Mouse (Mus musculus): ENCODE data around the gene Fam19a2.

The Fam19a2 gene

DNA sequence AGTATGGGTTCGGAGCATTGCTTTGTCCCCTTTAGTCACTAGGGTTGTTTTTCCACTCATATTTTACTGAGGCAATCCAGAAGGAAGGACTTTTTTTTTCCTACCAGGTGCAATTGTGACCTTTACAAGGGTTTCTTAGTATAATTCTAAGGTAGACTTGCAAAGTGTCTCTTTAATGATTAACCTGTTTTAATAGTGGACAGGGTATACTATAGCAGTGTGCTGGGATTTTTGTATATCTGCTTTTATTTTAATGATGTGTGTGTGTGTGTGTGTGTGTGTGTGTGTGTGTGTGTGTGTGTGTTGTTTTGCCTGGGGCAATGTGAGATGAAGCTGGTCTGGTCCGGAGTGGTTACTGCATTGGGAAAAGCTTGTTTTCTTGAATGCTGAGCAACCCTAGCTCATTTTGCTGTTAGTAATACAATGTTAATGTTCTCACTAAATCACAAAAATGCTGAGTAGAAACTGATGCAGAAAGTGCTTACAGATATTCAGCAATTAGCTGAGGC lies 458.2 kb downstream of the Fam19a2 start:
- DNase-seq (ENCODE audit: low read depth, low spot score) = no peak

DNA sequence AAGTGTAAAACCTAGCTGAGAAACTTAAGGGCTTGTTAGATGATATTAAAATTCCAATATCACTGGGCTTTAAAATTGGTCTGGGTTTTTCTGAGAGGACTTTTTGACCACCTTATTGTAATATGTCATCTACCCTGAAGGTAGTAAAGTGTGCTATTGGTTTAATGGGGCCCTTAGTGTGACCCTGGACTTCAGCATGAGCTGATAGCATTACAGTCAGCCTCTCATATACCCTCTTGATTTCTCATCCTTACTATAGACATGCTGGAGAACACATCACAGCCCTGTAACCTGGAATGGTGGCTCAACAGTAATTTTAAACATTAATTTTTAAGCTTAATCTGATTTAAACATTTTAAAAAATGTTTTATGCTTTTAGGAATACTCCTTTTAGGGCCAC lies 459.8 kb downstream of the Fam19a2 start:
- no peak for DNase-seq (ENCODE audit: low read depth, low spot score)

DNA sequence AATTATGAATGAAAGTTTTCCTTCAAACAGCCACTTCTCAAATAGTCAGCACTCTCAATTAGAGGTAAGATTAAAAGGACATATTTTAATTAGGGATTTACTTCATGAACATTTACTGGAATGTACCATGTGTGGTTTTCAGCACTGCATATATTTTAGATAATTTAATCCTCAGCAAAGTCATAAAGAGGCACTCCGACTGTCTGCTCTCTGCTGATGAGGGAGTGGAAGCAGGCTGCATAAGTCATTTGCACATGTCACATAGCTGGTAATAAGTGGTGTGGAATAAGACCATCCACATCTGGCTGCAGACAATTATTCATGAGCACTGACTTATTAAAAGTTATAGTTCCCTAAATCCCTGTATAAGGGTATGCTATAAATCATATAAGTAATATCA lies 484.5 kb downstream of the Fam19a2 start:
- DNase-seq (ENCODE audit: low read depth, low spot score) = no peak

DNA sequence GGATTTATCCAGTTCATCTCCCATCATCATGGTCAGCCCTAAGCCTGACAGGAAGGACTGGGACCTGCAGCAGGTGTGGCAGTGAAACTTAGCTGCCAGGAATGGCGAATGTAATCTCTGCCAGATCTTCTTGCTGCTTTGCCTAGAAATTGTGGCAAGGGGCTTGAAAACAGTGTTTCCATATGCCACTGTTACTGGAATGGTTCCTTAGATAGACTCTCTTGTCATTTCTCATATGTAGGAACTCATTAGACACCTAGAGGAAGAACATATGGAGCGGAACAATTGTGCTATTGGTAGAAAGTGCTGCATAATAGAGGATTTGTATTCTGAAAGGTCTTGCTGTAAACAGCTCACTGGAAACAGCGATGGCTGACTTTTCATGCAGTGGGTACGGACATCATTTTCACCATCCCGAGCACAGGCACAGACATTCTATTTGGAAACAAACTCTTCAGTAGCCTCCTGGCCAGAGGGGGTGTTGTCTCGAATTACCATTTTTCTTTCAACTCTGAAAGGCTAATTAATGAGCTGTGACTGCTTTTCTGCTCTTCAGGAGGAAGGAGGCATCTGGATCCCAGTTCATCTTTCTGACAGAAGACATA lies 488.0 kb downstream of the Fam19a2 start:
- no peak for DNase-seq (ENCODE audit: low read depth, low spot score)

DNA sequence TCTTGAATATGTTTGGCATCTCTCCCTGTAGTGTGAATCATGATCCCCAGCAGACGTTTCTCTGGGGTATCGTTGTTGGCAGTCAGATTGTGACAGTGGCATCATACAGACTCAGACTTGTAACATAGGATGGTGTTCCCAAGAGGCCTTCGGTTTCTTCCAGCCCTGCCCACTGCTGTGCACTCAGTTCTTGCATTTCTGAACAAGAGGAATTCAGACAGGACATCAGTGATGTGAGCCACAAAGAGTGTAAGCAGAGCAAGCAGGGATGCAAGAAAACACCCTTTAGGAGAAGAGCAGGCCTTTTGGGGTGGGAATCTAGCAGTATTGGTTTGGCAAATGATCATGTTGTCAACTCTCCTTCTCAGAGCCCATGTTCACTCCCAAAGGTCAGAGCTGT lies 489.0 kb downstream of the Fam19a2 start:
- DNase-seq (ENCODE audit: low read depth, low spot score) = no peak

DNA sequence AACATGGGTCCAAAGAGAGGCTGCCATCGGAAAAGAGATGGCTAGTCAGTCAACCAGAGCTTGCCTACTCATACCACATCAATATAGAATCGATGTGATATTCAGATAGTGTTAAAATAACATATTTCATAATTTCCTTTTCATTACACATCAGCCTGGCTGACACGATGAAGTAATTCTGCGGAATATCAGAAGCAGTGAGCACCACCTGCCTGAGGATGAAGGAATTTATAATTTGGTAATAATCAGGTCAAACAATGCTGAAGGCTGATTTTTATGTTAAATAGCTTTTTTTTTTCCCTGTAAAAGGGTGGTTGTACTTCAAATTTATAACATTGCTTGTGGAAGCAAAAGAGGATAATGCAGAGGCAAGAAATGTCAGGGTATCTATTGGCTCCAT lies 490.2 kb downstream of the Fam19a2 start:
- DNase-seq (ENCODE audit: low read depth, low spot score) = no peak

DNA sequence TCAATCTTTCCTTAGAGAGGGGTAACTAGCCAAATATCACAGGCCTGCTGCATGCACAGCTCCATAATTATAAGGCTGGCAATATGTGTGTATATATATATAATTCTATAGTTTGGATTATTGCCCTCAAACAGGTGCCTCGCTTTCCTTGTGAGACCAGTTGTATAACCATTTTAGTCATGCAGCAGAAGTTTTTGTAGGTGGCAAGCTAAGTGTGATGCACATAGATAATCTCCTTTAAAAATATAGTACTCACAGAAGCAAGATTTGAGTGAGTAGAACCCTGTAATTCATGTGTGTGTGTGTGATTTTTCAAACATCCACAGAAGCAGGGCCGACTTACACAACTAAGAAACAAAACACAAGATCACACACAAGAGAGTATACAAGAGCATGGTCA lies 525.6 kb downstream of the Fam19a2 start:
- DNase-seq (ENCODE audit: low read depth, low spot score) = no peak
